In genomic region chr8:3400509-3400908, GRCm38 (mm10) we compare ENCODE assay signal across 25 mouse cellular contexts. TPM values are rescaled to one million over a fixed set of nuclear protein-coding genes. Genes with fewer than 3 reads are reported as not detected.
DNase-seq lines count a peak whose midpoint lies in the region; ATAC-seq lines count a peak whose summit lies in the region.
"Had no signal": no experiment of that assay in that cellular context is flagged by ENCODE, and none has a peak within 500 bp of the region (broad histone marks: within the 10 kb centered on the region; RNA-seq: fewer than 3 reads in every experiment).

No protein-coding gene starts in this region.

- no peak overlapping the region for H3K4me3 ChIP-seq in kidney, embryonic 15.5 days (replicated peaks)
- H3K4me3 ChIP-seq: erythroblast, embryonic 14.5 days; forebrain, embryonic 12.5 days; heart, embryonic 12.5 days; hindbrain, embryonic 10.5 days; intestine, embryonic 15.5 days; limb, embryonic 10.5 days; myocyte; neural tube, embryonic 13.5 days had no signal

- 39% methylated on average over 2 of the region's 2 CpGs for WGBS in kidney, embryonic 15.5 days

- H3K36me3 ChIP-seq in kidney, embryonic 15.5 days, result peaks cover 43% of the 10 kb centered on the region
- H3K36me3 ChIP-seq: intestine, embryonic 15.5 days had no signal

- DNase-seq in kidney, postnatal 10 days, result no peak
- DNase-seq in testis, postnatal 14 days (ENCODE audit: low spot score), result peak; percentile 23
- no peak for DNase-seq in testis, postnatal 10 days (ENCODE audit: low spot score)
- peak; percentile 74 for DNase-seq in ZHBTc4 (ENCODE audit: low read depth, low spot score)
- no peak for DNase-seq in cerebellum, adult 9-10 months
- DNase-seq: adrenal gland, postnatal 10 days; cerebellum, adult 9-11 months; gastrocnemius, postnatal 25 days; heart, adult 18-20 months; heart, postnatal 10 days; lung, postnatal 4 days; thymus, postnatal 14 days had no signal

- no peaks in the 10 kb centered on the region for H3K9me3 ChIP-seq in kidney, embryonic 15.5 days (replicated peaks)
- H3K9me3 ChIP-seq: forebrain, embryonic 12.5 days; heart, embryonic 12.5 days; hindbrain, embryonic 10.5 days; intestine, embryonic 15.5 days; limb, embryonic 10.5 days; neural tube, embryonic 13.5 days had no signal

- no peak overlapping the region for H3K4me2 ChIP-seq in kidney, embryonic 15.5 days
- H3K4me2 ChIP-seq: forebrain, embryonic 12.5 days; heart, embryonic 12.5 days; intestine, embryonic 15.5 days; neural tube, embryonic 13.5 days had no signal

- no peaks in the 10 kb centered on the region for H3K27me3 ChIP-seq in kidney, embryonic 15.5 days
- H3K27me3 ChIP-seq: forebrain, embryonic 12.5 days; heart, embryonic 12.5 days; intestine, embryonic 15.5 days; neural tube, embryonic 13.5 days had no signal

- H3K27ac ChIP-seq in kidney, embryonic 15.5 days, result no peak overlapping the region
- H3K27ac ChIP-seq: forebrain, embryonic 12.5 days; hindbrain, embryonic 10.5 days; intestine, embryonic 15.5 days; limb, embryonic 10.5 days; neural tube, embryonic 13.5 days had no signal

- ATAC-seq in kidney, embryonic 15.5 days (replicated peaks; ENCODE audit: low FRiP score), result peak; percentile 48; the same call in 1 of the 2 replicates
- no peak for ATAC-seq in erythroblast, adult 5-6 weeks (replicated peaks; ENCODE audit: low FRiP score, poor library complexity, severe bottlenecking)
- ATAC-seq: hindbrain, embryonic 16.5 days; intestine, embryonic 15.5 days; midbrain, embryonic 16.5 days had no signal

- H3K9ac ChIP-seq in kidney, embryonic 15.5 days, result no peak overlapping the region
- H3K9ac ChIP-seq: forebrain, embryonic 12.5 days; heart, embryonic 12.5 days; intestine, embryonic 15.5 days; neural tube, embryonic 13.5 days had no signal

- no peaks in the 10 kb centered on the region; the same call in 1 of the 2 replicates for H3K4me1 ChIP-seq in kidney, embryonic 15.5 days
- H3K4me1 ChIP-seq: heart, embryonic 12.5 days; intestine, embryonic 15.5 days; limb, embryonic 10.5 days had no signal

RNA-seq across cellular contexts. Expression of gene Arhgef18, which starts 7.7 kb away (rescaled TPM):
- polyA plus RNA-seq in kidney, embryonic 15.5 days (2015; fragmentation: Nextera tagmentation; extraction: Ambion mirVana), result 10.9 and 11.2 TPM in 2 replicates
- 5.0 and 7.3 TPM in 2 replicates for total RNA-seq in erythroblast, adult 5-6 weeks (2015; ENCODE audit: low replicate concordance)
- 7.0 and 7.7 TPM in 2 replicates for total RNA-seq in erythroblast, adult 5-6 weeks (2017; ENCODE audit: low replicate concordance)

RNA-seq across cellular contexts. Expression of gene A430078G23Rik, which starts 47.3 kb away (rescaled TPM):
- 0.12 TPM in 1 of 2 replicates, not detected in the other for polyA plus RNA-seq in kidney, embryonic 15.5 days (2015; fragmentation: Nextera tagmentation; extraction: Ambion mirVana)
- total RNA-seq in erythroblast, adult 5-6 weeks (2015; ENCODE audit: low replicate concordance), result 1.3 and 2.3 TPM in 2 replicates
- 3.5 and 4.0 TPM in 2 replicates for total RNA-seq in erythroblast, adult 5-6 weeks (2017; ENCODE audit: low replicate concordance)
- polyA plus RNA-seq: embryonic facial prominence, embryonic 11.5 days; erythroblast, embryonic 14.5 days; heart, embryonic 12.5 days; hindbrain, embryonic 10.5 days; hindbrain, embryonic 16.5 days; limb, embryonic 10.5 days; midbrain, embryonic 16.5 days; myocyte; neural tube, embryonic 13.5 days had no signal

Comparison
In these comparisons a context has a peak if more than half of its experiments do, and no peak if none do; other contexts are left out.
1. DNase-seq: peak in testis, postnatal 14 days (single experiment) and ZHBTc4 (single experiment); none in kidney, postnatal 10 days (single experiment), testis, postnatal 10 days (single experiment) and cerebellum, adult 9-10 months (single experiment).